Mouse (Mus musculus) hindbrain, embryonic 16.5 days (tissue): ENCODE measurements around the gene Hps1. TPM values are rescaled to one million over a fixed set of nuclear protein-coding genes. Genes with fewer than 3 reads are reported as not detected.

ENCODE experiments used
- ATAC-seq: fragments of 200-750 bp; cut with Nextera tagmentation; 2 replicates; pipeline ENCODE4 v1.8.0; 2017; ENCODE audit warnings: moderate TSS enrichment, moderate library complexity
- H3K27ac ChIP-seq: fragments of 300-500 bp; sonication (generic); 2 replicates; pipeline ENCODE4 v1.5.1; 2014; ENCODE audit warnings: low read depth, mild to moderate bottlenecking, control low read depth, low read length, moderate library complexity
- H3K27me3 ChIP-seq: fragments of 300-500 bp; sonication (generic); replicated peaks from 2 replicates; pipeline ENCODE4 v1.6.1; 2014; ENCODE audit warnings: low read length; ENCODE audit not compliant: control insufficient read depth, insufficient read depth
- H3K36me3 ChIP-seq: fragments of 300-500 bp; sonication (generic); 2 replicates; pipeline ENCODE4 v1.6.1; 2014; ENCODE audit warnings: mild to moderate bottlenecking, low read length, moderate library complexity, mixed read lengths; ENCODE audit not compliant: control insufficient read depth, insufficient read depth
- H3K4me1 ChIP-seq: fragments of 300-500 bp; sonication (generic); 2 replicates; pipeline ENCODE4 v1.6.1; 2014; ENCODE audit warnings: low read depth, low read length; ENCODE audit not compliant: control insufficient read depth, insufficient read depth
- H3K4me2 ChIP-seq: fragments of 300-500 bp; sonication (generic); 2 replicates; pipeline ENCODE4 v1.6.1; 2014; ENCODE audit warnings: mild to moderate bottlenecking, low read length, control low read depth, moderate library complexity
- H3K4me3 ChIP-seq: fragments of 300-500 bp; sonication (generic); 2 replicates; pipeline ENCODE4 v1.5.1; 2014; ENCODE audit warnings: mild to moderate bottlenecking, low read length, control low read depth, moderate library complexity
- H3K9ac ChIP-seq: fragments of 300-500 bp; sonication (generic); 2 replicates; pipeline ENCODE4 v1.6.1; 2014; ENCODE audit warnings: low read depth, mild to moderate bottlenecking, control low read depth, low read length, moderate library complexity
- H3K9me3 ChIP-seq: fragments of 300-500 bp; sonication (generic); 2 replicates; pipeline ENCODE4 v1.6.1; 2014; ENCODE audit warnings: mild to moderate bottlenecking, low read length, moderate library complexity; ENCODE audit not compliant: control insufficient read depth
- WGBS: fragments of 180-500 bp; shearing (Covaris S2); extraction: QIAGEN DNeasy Blood & Tissue Kit; methylation state at CpG from one replicate; pipeline ENCODE4 v1.1.7; 2014; 5-methylcytosine and 5-hydroxymethylcytosine counted together
- polyA plus RNA-seq: library from polyadenylated mRNA; unstranded; fragments of >200 nt; fragmentation: Nextera tagmentation; extraction: Ambion mirVana; gene quantifications from 2 replicates; pipeline ENCODE4 v1.2.1, GENCODE M21; 2015

The Hps1 gene
- polyA plus RNA-seq, 1 experiment from 2014 or later: 9.3 TPM

DNA sequence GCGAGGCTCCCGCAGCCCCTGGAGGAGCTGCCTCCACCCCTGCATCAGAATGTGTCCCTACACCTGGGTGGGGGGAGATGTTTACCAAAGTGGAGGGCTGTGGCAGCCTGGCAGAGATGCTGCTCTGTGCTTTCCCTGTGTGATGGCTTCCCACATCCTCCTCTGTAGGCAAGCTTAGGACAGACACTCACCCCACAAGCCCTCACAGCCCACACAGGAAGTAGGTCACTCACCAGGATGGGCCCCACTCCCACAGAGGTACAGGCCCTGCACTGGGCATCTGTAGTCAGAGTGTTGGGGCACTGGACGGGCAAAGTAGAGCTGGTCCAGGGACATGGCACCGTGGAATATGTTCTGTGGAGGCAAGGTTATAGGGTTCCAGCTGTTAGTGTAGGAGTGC lies 52.4 kb downstream of the Hps1 start:
- Histone ChIP-seq H3K27me3 (no peaks in the 10 kb centered on the region), H3K4me1 (no peaks in the 10 kb centered on the region; the same call in 1 of the 2 replicates), H3K4me3 (no peak overlapping the region), H3K9me3 (no peaks in the 10 kb centered on the region), H3K36me3 (no peaks in the 10 kb centered on the region), H3K4me2 (no peak overlapping the region), H3K27ac (no peak overlapping the region), H3K9ac (no peak overlapping the region)
- WGBS: 93% methylated on average over 4 of the region's 4 CpGs
- ATAC-seq: no peak

DNA sequence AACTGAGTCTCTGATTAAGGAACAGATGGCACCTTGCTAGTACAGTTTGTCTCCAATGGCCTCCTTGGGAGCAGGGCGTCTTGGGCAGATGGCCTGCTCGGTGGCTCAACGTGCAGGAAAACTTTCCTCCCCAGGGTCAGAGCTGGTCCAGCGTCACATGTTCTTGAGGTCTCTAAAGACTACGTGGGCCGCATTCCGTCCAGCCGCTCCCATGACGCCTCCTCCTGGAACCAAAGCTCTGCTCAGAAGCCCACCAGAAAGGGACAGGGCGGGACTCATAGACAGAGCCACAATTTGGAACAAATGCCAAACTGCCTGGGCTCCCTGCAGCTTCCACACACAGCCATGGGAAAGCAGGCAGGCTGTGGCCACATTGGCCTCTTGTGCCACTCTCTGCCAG lies 53.0 kb downstream of the Hps1 start:
- Histone ChIP-seq H3K4me2 (no peak overlapping the region), H3K36me3 (no peaks in the 10 kb centered on the region), H3K4me3 (no peak overlapping the region), H3K27me3 (no peaks in the 10 kb centered on the region), H3K9me3 (no peaks in the 10 kb centered on the region), H3K27ac (no peak overlapping the region), H3K9ac (no peak overlapping the region), H3K4me1 (no peaks in the 10 kb centered on the region; the same call in 1 of the 2 replicates)
- ATAC-seq: no peak
- 86% methylated on average over 10 of the region's 10 CpGs for WGBS

DNA sequence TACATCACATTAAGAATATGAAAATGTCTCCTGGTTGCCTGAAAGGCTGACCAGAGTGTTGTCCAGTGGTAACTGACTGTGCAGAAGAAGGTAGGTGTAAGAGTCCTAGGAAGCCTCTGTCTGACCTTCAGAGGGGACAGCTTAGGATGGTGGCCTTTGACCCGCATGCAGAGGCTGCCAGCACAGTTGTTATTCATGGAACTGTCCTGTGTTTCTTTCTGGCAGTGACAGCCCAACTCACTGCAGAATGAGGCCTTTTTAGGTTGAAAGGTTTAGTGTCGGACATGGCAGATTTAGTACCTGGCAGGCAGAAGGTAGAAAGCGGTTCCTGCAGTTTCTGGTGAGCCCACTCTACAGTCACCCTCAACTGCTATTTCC lies 53.8 kb downstream of the Hps1 start:
- H3K4me3 ChIP-seq: no peak overlapping the region
- H3K27me3 ChIP-seq: no peaks in the 10 kb centered on the region
- no peak for ATAC-seq

DNA sequence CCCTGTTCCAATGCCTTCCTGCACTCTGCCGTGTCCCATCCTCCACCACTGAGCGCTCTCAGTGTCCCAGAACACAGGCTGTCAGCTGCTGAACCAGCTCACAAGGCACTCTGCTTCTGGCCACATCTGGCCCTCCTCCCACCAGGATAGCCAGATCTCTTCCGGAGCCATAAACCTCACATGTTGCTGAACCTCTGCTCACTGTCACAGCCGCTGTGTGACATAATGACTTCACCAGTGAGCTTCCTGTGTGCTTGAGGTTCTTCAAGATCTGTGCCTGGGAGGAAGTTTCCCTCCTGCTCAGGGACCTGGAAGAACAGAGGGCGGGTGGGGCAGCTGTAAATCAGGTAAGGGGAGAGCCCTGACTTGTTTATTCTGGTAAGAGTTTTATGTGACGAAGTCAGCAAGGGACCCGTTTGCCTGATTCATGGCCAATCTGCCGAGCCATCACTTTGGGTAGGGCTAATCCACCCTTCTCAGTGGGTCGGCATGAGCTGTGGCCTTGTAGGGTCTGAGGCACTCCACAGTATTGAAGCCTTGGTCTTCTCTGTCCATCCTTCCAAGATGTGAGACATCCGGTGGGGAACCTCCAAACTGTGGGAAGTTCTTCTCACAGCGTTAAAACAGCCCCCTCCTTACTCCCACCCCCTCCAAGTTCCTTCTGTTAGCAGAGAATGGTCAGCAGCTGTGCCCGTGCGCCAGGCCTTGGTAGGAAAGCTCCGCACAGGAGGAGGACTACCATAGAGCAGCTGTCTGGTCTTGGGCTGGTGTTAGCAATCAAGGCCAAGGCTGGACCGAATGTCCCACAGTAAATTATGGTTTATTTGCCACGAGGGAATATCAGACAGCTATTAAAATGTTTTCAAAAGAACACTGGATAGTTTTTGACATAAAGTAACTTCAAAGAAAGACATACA lies 54.5 kb downstream of the Hps1 start:
- Histone ChIP-seq H3K4me1 (no peaks in the 10 kb centered on the region; the same call in 1 of the 2 replicates), H3K4me3 (no peak overlapping the region), H3K9ac (no peak overlapping the region), H3K9me3 (no peaks in the 10 kb centered on the region), H3K27ac (no peak overlapping the region), H3K36me3 (no peaks in the 10 kb centered on the region), H3K4me2 (no peak overlapping the region), H3K27me3 (no peaks in the 10 kb centered on the region)
- ATAC-seq: no peak
- WGBS: 72% methylated on average over 16 of the region's 16 CpGs

More for the DNA sequence above, 53.8 kb downstream of the Hps1 start:
- no peaks in the 10 kb centered on the region; the same call in 1 of the 2 replicates for H3K4me1 ChIP-seq
- no peak overlapping the region for H3K4me2 ChIP-seq
- H3K27ac ChIP-seq: no peak overlapping the region
- H3K9me3 ChIP-seq: no peaks in the 10 kb centered on the region
- no peak overlapping the region for H3K9ac ChIP-seq
- 89% methylated on average over 3 of the region's 3 CpGs for WGBS
- no peaks in the 10 kb centered on the region for H3K36me3 ChIP-seq

DNA sequence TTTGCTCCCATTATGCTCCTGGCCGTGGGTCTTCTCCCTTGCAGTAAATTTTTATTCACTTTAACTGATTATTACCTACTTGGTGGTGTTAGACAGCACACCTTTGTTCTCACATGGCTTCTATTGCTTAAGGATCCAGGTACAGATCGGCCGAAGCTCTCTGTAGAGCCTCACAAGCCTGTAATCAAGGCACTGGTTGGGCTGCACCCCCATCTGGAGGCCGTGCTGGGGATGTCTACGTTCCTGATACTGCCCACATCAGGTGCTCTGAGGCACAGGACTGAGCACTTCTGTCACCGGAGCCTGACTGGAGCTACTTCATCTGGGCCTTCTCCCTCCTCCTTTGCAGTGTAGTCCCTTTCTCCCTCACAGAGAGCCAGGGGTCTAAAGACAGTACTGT lies 56.5 kb downstream of the Hps1 start:
- WGBS: 85% methylated on average over 6 of the region's 6 CpGs
- Histone ChIP-seq H3K36me3 (no peaks in the 10 kb centered on the region), H3K4me3 (no peak overlapping the region), H3K27me3 (no peaks in the 10 kb centered on the region), H3K27ac (no peak overlapping the region), H3K4me2 (no peak overlapping the region), H3K9ac (no peak overlapping the region), H3K4me1 (no peaks in the 10 kb centered on the region), H3K9me3 (no peaks in the 10 kb centered on the region)
- no peak for ATAC-seq

DNA sequence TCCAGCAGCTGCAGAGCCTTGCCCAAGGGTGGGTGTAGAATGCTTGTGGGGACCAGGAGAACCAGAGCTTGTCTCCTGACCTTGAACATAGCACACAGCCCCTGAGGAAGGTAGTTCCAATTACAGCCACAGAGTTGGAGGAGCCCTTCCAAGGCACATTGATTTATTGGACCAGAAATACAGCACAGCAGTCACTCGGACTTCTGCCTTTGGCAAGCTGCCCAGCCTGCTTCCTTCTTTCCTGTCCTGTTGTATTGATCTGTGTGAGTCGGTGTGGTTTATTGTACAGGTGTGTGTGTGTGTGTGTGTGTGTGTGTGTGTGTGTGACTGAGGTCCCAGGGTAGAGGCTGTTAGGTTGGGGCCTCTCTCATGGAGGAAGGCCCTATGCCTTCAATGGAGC lies 57.3 kb downstream of the Hps1 start:
- WGBS: 16% methylated on average over 2 of the region's 2 CpGs
- ATAC-seq: peak; percentile 53
- Histone ChIP-seq H3K27me3 (no peaks in the 10 kb centered on the region), H3K4me1 (no peaks in the 10 kb centered on the region), H3K4me3 (no peak overlapping the region), H3K9ac (no peak overlapping the region), H3K9me3 (no peaks in the 10 kb centered on the region), H3K36me3 (no peaks in the 10 kb centered on the region), H3K27ac (no peak overlapping the region), H3K4me2 (no peak overlapping the region)

DNA sequence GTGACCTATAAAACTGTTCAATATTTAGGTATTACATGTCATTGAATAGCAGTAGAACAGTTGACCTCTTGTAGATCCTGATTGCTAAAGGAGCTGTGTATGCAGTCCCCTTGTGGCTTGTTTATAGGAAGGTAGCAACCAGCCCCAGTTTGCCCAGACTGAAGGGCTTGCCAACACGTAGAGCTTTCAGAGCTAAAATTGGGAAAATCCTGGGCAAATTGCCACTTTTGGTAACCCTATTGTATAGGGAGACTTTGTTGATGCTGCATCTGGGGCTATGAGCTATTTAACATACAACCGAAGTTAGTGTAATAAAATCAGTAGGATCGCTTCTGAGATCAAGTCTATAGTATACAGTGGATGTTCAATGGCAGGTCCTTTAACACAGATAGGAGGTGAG lies 61.7 kb downstream of the Hps1 start:
- Histone ChIP-seq H3K36me3 (no peaks in the 10 kb centered on the region), H3K27me3 (no peaks in the 10 kb centered on the region), H3K4me1 (no peaks in the 10 kb centered on the region), H3K9me3 (no peaks in the 10 kb centered on the region), H3K4me3 (no peak overlapping the region), H3K9ac (no peak overlapping the region), H3K4me2 (no peak overlapping the region), H3K27ac (no peak overlapping the region)
- ATAC-seq: no peak
- WGBS: 67% methylated on average over 3 of the region's 3 CpGs

DNA sequence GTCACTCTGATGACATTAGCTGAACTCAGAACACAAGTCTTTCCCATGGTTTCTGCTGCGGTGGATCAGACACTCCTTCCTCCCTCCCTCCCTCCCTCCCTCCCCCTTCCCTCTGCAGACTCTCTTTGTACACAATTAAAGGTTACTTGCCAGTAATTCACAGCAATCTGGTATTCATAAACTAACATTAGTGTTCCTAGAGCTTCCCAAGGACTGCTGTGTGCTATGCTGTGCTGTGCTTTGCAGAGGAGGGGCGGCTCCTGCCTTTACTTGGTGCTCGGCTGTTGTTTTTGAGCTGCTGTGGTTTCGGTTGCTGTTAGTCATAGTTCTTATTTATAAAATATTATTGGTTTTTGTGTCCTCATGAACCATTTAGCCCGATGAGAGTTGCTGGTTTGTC lies 62.1 kb downstream of the Hps1 start:
- H3K36me3 ChIP-seq: no peaks in the 10 kb centered on the region
- H3K4me1 ChIP-seq: no peaks in the 10 kb centered on the region
- H3K4me3 ChIP-seq: no peak overlapping the region
- H3K27me3 ChIP-seq: no peaks in the 10 kb centered on the region
- no peak overlapping the region for H3K27ac ChIP-seq
- no peaks in the 10 kb centered on the region for H3K9me3 ChIP-seq
- WGBS: 72% methylated on average over 5 of the region's 5 CpGs
- no peak overlapping the region for H3K4me2 ChIP-seq
- no peak overlapping the region for H3K9ac ChIP-seq
- ATAC-seq: no peak

DNA sequence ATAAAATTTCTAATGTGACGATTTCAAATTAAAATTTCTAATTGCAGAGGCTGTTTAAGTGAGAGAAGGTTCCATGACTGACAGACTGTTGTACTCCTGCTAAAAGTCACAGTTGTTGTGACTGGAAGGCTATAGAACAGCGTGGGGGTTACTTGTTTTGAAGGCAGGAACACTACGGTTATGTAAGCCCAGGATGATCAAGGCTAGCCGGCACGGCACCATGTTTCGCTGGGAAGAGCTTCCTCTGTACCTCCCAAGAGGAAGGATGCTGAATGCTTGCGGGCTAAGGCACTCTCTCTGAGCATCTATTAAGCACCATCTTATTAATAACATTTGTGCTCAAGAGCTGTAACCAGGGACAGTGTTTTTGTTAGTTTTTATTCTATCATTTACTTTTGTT lies 63.3 kb downstream of the Hps1 start:
- WGBS: 61% methylated on average over 7 of the region's 7 CpGs
- H3K4me3 ChIP-seq: no peak overlapping the region
- H3K4me2 ChIP-seq: no peak overlapping the region
- H3K9ac ChIP-seq: no peak overlapping the region
- no peaks in the 10 kb centered on the region for H3K9me3 ChIP-seq
- no peaks in the 10 kb centered on the region for H3K27me3 ChIP-seq
- H3K4me1 ChIP-seq: no peaks in the 10 kb centered on the region
- H3K36me3 ChIP-seq: no peaks in the 10 kb centered on the region
- no peak for ATAC-seq
- H3K27ac ChIP-seq: no peak overlapping the region
